In genomic region chr3:148561211-148561610, GRCm38 (mm10) we compare ENCODE assay signal across 24 mouse cellular contexts.
DNase-seq lines count a peak whose midpoint lies in the region; ATAC-seq and TF ChIP-seq lines count a peak whose summit lies in the region.
"Had no signal": no experiment of that assay in that cellular context is flagged by ENCODE, and none has a peak within 500 bp of the region (broad histone marks: within the 10 kb centered on the region; RNA-seq: fewer than 3 reads in every experiment).

No protein-coding gene starts in this region.

- peak; percentile 68 for DNase-seq in embryonic facial prominence, embryonic 14.5 days (ENCODE audit: low spot score)
- DNase-seq in embryonic facial prominence, embryonic 10.5 days (ENCODE audit: low spot score), result no peak
- peak; percentile 26 for DNase-seq in midbrain, embryonic 11.5 days (ENCODE audit: low spot score, missing footprints)
- no peak for DNase-seq in midbrain, embryonic 10.5 days (ENCODE audit: low spot score)
- peak; percentile 23 for DNase-seq in brain, embryonic 14.5 days (ENCODE audit: low read depth)
- no peak for DNase-seq in embryo, embryonic 10 days (ENCODE audit: low spot score)
- DNase-seq: adrenal gland, postnatal 10 days; adrenal gland, postnatal 36 days; B cell, adult 2 months; cerebellum, adult 11 months; cerebellum, adult 2 months; cerebellum, adult 9-11 months; cerebellum, postnatal 25 days; embryo, embryonic 11 days; forebrain, postnatal 0 days; gastrocnemius, postnatal 36 days; heart, adult 11 months had no signal

- no peaks in the 10 kb centered on the region for H3K27me3 ChIP-seq in embryonic facial prominence, embryonic 14.5 days (replicated peaks; ENCODE audit: control insufficient read depth, insufficient read depth, low read length)
- no peaks in the 10 kb centered on the region for H3K27me3 ChIP-seq in embryonic facial prominence, embryonic 10.5 days (replicated peaks; ENCODE audit: low read depth, poor library complexity, severe bottlenecking)
- H3K27me3 ChIP-seq in midbrain, embryonic 11.5 days (ENCODE audit: control insufficient read depth, insufficient read depth, low read length), result no peaks in the 10 kb centered on the region
- no peaks in the 10 kb centered on the region for H3K27me3 ChIP-seq in midbrain, embryonic 10.5 days (ENCODE audit: low read depth, poor library complexity, severe bottlenecking)
- H3K27me3 ChIP-seq: embryonic facial prominence, embryonic 15.5 days; hindbrain, embryonic 12.5 days; hindbrain, embryonic 15.5 days; Patski had no signal

- no peak overlapping the region for H3K27ac ChIP-seq in embryonic facial prominence, embryonic 14.5 days (replicated peaks; ENCODE audit: low read depth, low read length)
- H3K27ac ChIP-seq in embryonic facial prominence, embryonic 10.5 days (replicated peaks), result no peak overlapping the region
- H3K27ac ChIP-seq in midbrain, embryonic 11.5 days (ENCODE audit: low read depth, low read length), result no peak overlapping the region
- H3K27ac ChIP-seq in midbrain, embryonic 10.5 days (replicated peaks), result no peak overlapping the region
- H3K27ac ChIP-seq: embryonic facial prominence, embryonic 15.5 days; hindbrain, embryonic 12.5 days; hindbrain, embryonic 15.5 days had no signal

- H3K4me3 ChIP-seq in embryonic facial prominence, embryonic 14.5 days (ENCODE audit: low read depth, low read length), result no peak overlapping the region
- no peak overlapping the region for H3K4me3 ChIP-seq in embryonic facial prominence, embryonic 10.5 days
- no peak overlapping the region for H3K4me3 ChIP-seq in midbrain, embryonic 11.5 days (ENCODE audit: low read depth, low read length)
- H3K4me3 ChIP-seq in midbrain, embryonic 10.5 days, result no peak overlapping the region
- H3K4me3 ChIP-seq: embryonic facial prominence, embryonic 15.5 days; hindbrain, embryonic 12.5 days; hindbrain, embryonic 15.5 days had no signal

- no peak for TF ChIP-seq POLR2A in brain, embryonic 14.5 days (IDR thresholded peaks at IDR 0.05; ENCODE audit: borderline replicate concordance, extremely low read depth, insufficient read depth, insufficient read length, poor library complexity, severe bottlenecking)

- WGBS in embryonic facial prominence, embryonic 14.5 days, result 53% methylated on average over 4 of the region's 4 CpGs
- 86% methylated on average over 4 of the region's 4 CpGs for WGBS in embryonic facial prominence, embryonic 10.5 days
- WGBS in midbrain, embryonic 11.5 days, result 96% methylated on average over 4 of the region's 4 CpGs
- 94% methylated on average over 4 of the region's 4 CpGs for WGBS in midbrain, embryonic 10.5 days

- no peak overlapping the region for H3K9ac ChIP-seq in embryonic facial prominence, embryonic 14.5 days (ENCODE audit: low read depth, low read length)
- H3K9ac ChIP-seq in midbrain, embryonic 11.5 days (ENCODE audit: low read length), result no peak overlapping the region
- H3K9ac ChIP-seq: embryonic facial prominence, embryonic 15.5 days; forebrain, postnatal 0 days; hindbrain, embryonic 12.5 days; hindbrain, embryonic 15.5 days had no signal

- H3K36me3 ChIP-seq in embryonic facial prominence, embryonic 14.5 days (ENCODE audit: control insufficient read depth, insufficient read depth, low read length), result no peaks in the 10 kb centered on the region
- no peaks in the 10 kb centered on the region for H3K36me3 ChIP-seq in embryonic facial prominence, embryonic 10.5 days (replicated peaks)
- H3K36me3 ChIP-seq in midbrain, embryonic 11.5 days (ENCODE audit: control insufficient read depth, insufficient read depth, low read length), result no peaks in the 10 kb centered on the region
- no peaks in the 10 kb centered on the region for H3K36me3 ChIP-seq in midbrain, embryonic 10.5 days
- H3K36me3 ChIP-seq: embryonic facial prominence, embryonic 15.5 days; hindbrain, embryonic 12.5 days; hindbrain, embryonic 15.5 days had no signal

- H3K4me2 ChIP-seq in embryonic facial prominence, embryonic 14.5 days (ENCODE audit: low read depth, low read length), result no peak overlapping the region
- no peak overlapping the region for H3K4me2 ChIP-seq in midbrain, embryonic 11.5 days
- H3K4me2 ChIP-seq: embryonic facial prominence, embryonic 15.5 days; heart, embryonic 11.5 days; hindbrain, embryonic 12.5 days; hindbrain, embryonic 15.5 days had no signal

- no peaks in the 10 kb centered on the region for H3K9me3 ChIP-seq in embryonic facial prominence, embryonic 14.5 days (ENCODE audit: control insufficient read depth, low read length)
- H3K9me3 ChIP-seq in embryonic facial prominence, embryonic 10.5 days, result no peaks in the 10 kb centered on the region
- H3K9me3 ChIP-seq in midbrain, embryonic 11.5 days (ENCODE audit: control insufficient read depth, low read length), result no peaks in the 10 kb centered on the region
- no peaks in the 10 kb centered on the region for H3K9me3 ChIP-seq in midbrain, embryonic 10.5 days (replicated peaks)
- H3K9me3 ChIP-seq: embryonic facial prominence, embryonic 15.5 days; hindbrain, embryonic 12.5 days; hindbrain, embryonic 15.5 days had no signal

- no peak for TF ChIP-seq CTCF in brain, embryonic 14.5 days (IDR thresholded peaks at IDR 0.05; ENCODE audit: borderline replicate concordance, extremely low read depth, insufficient read depth, insufficient read length)

- no peak for ATAC-seq in embryonic facial prominence, embryonic 14.5 days (ENCODE audit: low read depth)
- no peak for ATAC-seq in midbrain, embryonic 11.5 days (ENCODE audit: low FRiP score)
- ATAC-seq: CD4-positive, CD25-positive, alpha-beta regulatory T cell, adult 4 months; forebrain, postnatal 0 days; intestine, postnatal 0 days; Patski had no signal

- H3K4me1 ChIP-seq in embryonic facial prominence, embryonic 14.5 days (ENCODE audit: control insufficient read depth, insufficient read depth, low read length), result peaks cover 4% of the 10 kb centered on the region; the same call in 1 of the 2 replicates
- H3K4me1 ChIP-seq in embryonic facial prominence, embryonic 10.5 days, result no peaks in the 10 kb centered on the region
- H3K4me1 ChIP-seq in midbrain, embryonic 11.5 days (ENCODE audit: control insufficient read depth, insufficient read depth, low read length), result no peaks in the 10 kb centered on the region
- H3K4me1 ChIP-seq in midbrain, embryonic 10.5 days, result no peaks in the 10 kb centered on the region
- H3K4me1 ChIP-seq: embryonic facial prominence, embryonic 15.5 days; hindbrain, embryonic 12.5 days; hindbrain, embryonic 15.5 days had no signal

Comparison
In these comparisons a context has a peak if more than half of its experiments do, and no peak if none do; other contexts are left out.
1. DNase-seq: peak in embryonic facial prominence, embryonic 14.5 days (single experiment), midbrain, embryonic 11.5 days (single experiment) and brain, embryonic 14.5 days (single experiment); none in embryonic facial prominence, embryonic 10.5 days (single experiment), midbrain, embryonic 10.5 days (single experiment) and embryo, embryonic 10 days (single experiment).